Mouse (Mus musculus) ES-E14 (cell line): ENCODE measurements around the gene Fras1.

Experiments
- ZC3H11A ChIP-seq: IDR thresholded peaks from 2 replicates; pipeline ENCODE4 v1.6.1; 2012; ENCODE audit warnings: low read depth, mild to moderate bottlenecking, inconsistent platforms, low read length, borderline replicate concordance
- ZNF384 ChIP-seq: IDR thresholded peaks from 2 replicates; pipeline ENCODE4 v1.6.1; 2012; ENCODE audit warnings: low read depth, low read length, inconsistent platforms

GRCm38 (mm10) chr5:96584730-96585129 is 211.0 kb downstream of the Fras1 start:
- TF ChIP-seq ZC3H11A, result no peak
- TF ChIP-seq ZNF384, result no peak
